ENCODE assay signal across 12 mouse cellular contexts in genomic region chr1:93079602-93080001, GRCm38 (mm10). TPM values are rescaled to one million over a fixed set of nuclear protein-coding genes. Genes with fewer than 3 reads are reported as not detected.
DNase-seq lines count a peak whose midpoint lies in the region; ATAC-seq and TF ChIP-seq lines count a peak whose summit lies in the region.
"Had no signal": no experiment of that assay in that cellular context is flagged by ENCODE, and none has a peak within 500 bp of the region (broad histone marks: within the 10 kb centered on the region; RNA-seq: fewer than 3 reads in every experiment).

No protein-coding gene starts in this region.

- peaks cover 74% of the 10 kb centered on the region for H3K36me3 ChIP-seq in forebrain, postnatal 0 days (ENCODE audit: insufficient read depth)
- no peaks in the 10 kb centered on the region for H3K36me3 ChIP-seq in limb, embryonic 10.5 days
- H3K36me3 ChIP-seq in neural tube, embryonic 15.5 days, result peaks cover 74% of the 10 kb centered on the region
- H3K36me3 ChIP-seq: liver, embryonic 15.5 days had no signal

- TF ChIP-seq CTCF in forebrain, postnatal 0 days (IDR thresholded peaks at IDR 0.05; ENCODE audit: low read depth), result no peak

- H3K4me1 ChIP-seq in forebrain, postnatal 0 days (ENCODE audit: insufficient read depth), result peaks cover 4% of the 10 kb centered on the region; the same call in 1 of the 2 replicates
- H3K4me1 ChIP-seq in limb, embryonic 10.5 days, result peaks cover 28% of the 10 kb centered on the region
- peaks cover 30% of the 10 kb centered on the region for H3K4me1 ChIP-seq in neural tube, embryonic 15.5 days
- H3K4me1 ChIP-seq: liver, embryonic 15.5 days had no signal

- peak; percentile 45 for DNase-seq in right cerebral cortex, adult 18-20 months
- DNase-seq in right cerebral cortex, adult 2 months (ENCODE audit: low spot score in 2 of 2), result no peak
- peak; percentile 54 for DNase-seq in forebrain, postnatal 0 days
- no peak for DNase-seq in limb, embryonic 10.5 days (ENCODE audit: low spot score)
- DNase-seq in adrenal gland, postnatal 4 days (ENCODE audit: low spot score in 2 of 2), result no peak
- no peak for DNase-seq in cerebellum, adult 8-10 months
- DNase-seq: heart, adult 18-20 months; kidney, postnatal 4 days; thymus, postnatal 14 days had no signal

- ATAC-seq in forebrain, postnatal 0 days, result peak; percentile 80
- peak; percentile 42 for ATAC-seq in neural tube, embryonic 15.5 days (ENCODE audit: low FRiP score)
- ATAC-seq in granulocyte monocyte progenitor cell, adult 5-6 weeks (replicated peaks; ENCODE audit: poor library complexity, severe bottlenecking), result no peak

- WGBS in forebrain, postnatal 0 days, result 15% methylated on average over 3 of the region's 3 CpGs
- WGBS in limb, embryonic 10.5 days, result 81% methylated on average over 3 of the region's 3 CpGs
- 31% methylated on average over 3 of the region's 3 CpGs for WGBS in neural tube, embryonic 15.5 days

- H3K27me3 ChIP-seq in forebrain, postnatal 0 days (ENCODE audit: insufficient read depth, low read length), result no peaks in the 10 kb centered on the region
- H3K27me3 ChIP-seq in limb, embryonic 10.5 days (ENCODE audit: low read depth, poor library complexity, severe bottlenecking), result no peaks in the 10 kb centered on the region
- no peaks in the 10 kb centered on the region for H3K27me3 ChIP-seq in neural tube, embryonic 15.5 days (replicated peaks)
- H3K27me3 ChIP-seq: liver, embryonic 15.5 days had no signal

- no peak overlapping the region for H3K4me3 ChIP-seq in forebrain, postnatal 0 days (ENCODE audit: low read depth, low read length)
- H3K4me3 ChIP-seq in limb, embryonic 10.5 days, result no peak overlapping the region
- H3K4me3 ChIP-seq in neural tube, embryonic 15.5 days (replicated peaks), result no peak overlapping the region
- H3K4me3 ChIP-seq: liver, embryonic 15.5 days had no signal

- H3K4me2 ChIP-seq in forebrain, postnatal 0 days (ENCODE audit: low read depth), result no peak overlapping the region
- H3K4me2 ChIP-seq in neural tube, embryonic 15.5 days, result no peak overlapping the region
- H3K4me2 ChIP-seq: liver, embryonic 15.5 days had no signal

- no peak overlapping the region for H3K9ac ChIP-seq in forebrain, postnatal 0 days
- no peak overlapping the region for H3K9ac ChIP-seq in neural tube, embryonic 15.5 days (replicated peaks)
- H3K9ac ChIP-seq: liver, embryonic 15.5 days had no signal

- peak overlapping the region; percentile 45; the same call in 1 of the 2 replicates for H3K27ac ChIP-seq in forebrain, postnatal 0 days (ENCODE audit: low read depth, low read length)
- H3K27ac ChIP-seq in limb, embryonic 10.5 days, result peak overlapping the region; percentile 66; the same call in 1 of the 2 replicates
- peak overlapping the region; percentile 61 for H3K27ac ChIP-seq in neural tube, embryonic 15.5 days (replicated peaks)
- H3K27ac ChIP-seq: liver, embryonic 15.5 days had no signal

- H3K9me3 ChIP-seq in forebrain, postnatal 0 days (ENCODE audit: low read length), result no peaks in the 10 kb centered on the region
- H3K9me3 ChIP-seq in limb, embryonic 10.5 days (replicated peaks), result no peaks in the 10 kb centered on the region
- H3K9me3 ChIP-seq in neural tube, embryonic 15.5 days (replicated peaks), result no peaks in the 10 kb centered on the region
- H3K9me3 ChIP-seq: liver, embryonic 15.5 days had no signal

RNA-seq across cellular contexts. Expression of gene Kif1a, which starts 22.1 kb away (rescaled TPM):
- 409 and 465 TPM in 2 replicates for total RNA-seq in forebrain, postnatal 0 days (2014; rRNA removed)
- polyA plus RNA-seq in forebrain, postnatal 0 days (2015; fragmentation: Nextera tagmentation; extraction: Ambion mirVana), result 381 and 564 TPM in 2 replicates
- 2.2 and 4.9 TPM in 2 replicates for polyA plus RNA-seq in limb, embryonic 10.5 days (2016; fragmentation: Nextera tagmentation; extraction: Ambion mirVana)
- 433 and 485 TPM in 2 replicates for polyA plus RNA-seq in neural tube, embryonic 15.5 days (2015; fragmentation: Nextera tagmentation; extraction: Ambion mirVana)
- total RNA-seq in adrenal gland, postnatal 4 days (2021), result 10 to 100 TPM; 36.0 to 45.0 TPM
- total RNA-seq in granulocyte monocyte progenitor cell, adult 5-6 weeks (2014; fragmentation: Nextera tagmentation), result not detected in 2 replicates
- total RNA-seq in granulocyte monocyte progenitor cell, adult 5-6 weeks (2017), result not detected in 2 replicates

RNA-seq across cellular contexts. Expression of gene Agxt, which starts 55.4 kb away (rescaled TPM):
- not detected in 2 replicates for total RNA-seq in forebrain, postnatal 0 days (2014; rRNA removed)
- polyA plus RNA-seq in forebrain, postnatal 0 days (2015; fragmentation: Nextera tagmentation; extraction: Ambion mirVana), result not detected in 2 replicates
- polyA plus RNA-seq in limb, embryonic 10.5 days (2016; fragmentation: Nextera tagmentation; extraction: Ambion mirVana), result 0.11 TPM in 1 of 2 replicates, not detected in the other
- not detected in 2 replicates for polyA plus RNA-seq in neural tube, embryonic 15.5 days (2015; fragmentation: Nextera tagmentation; extraction: Ambion mirVana)
- total RNA-seq in adrenal gland, postnatal 4 days (2021), result 10 to 100 TPM in 1 of 2 experiments, under 1 TPM in 1; 0.70 to 18.8 TPM
- total RNA-seq in granulocyte monocyte progenitor cell, adult 5-6 weeks (2014; fragmentation: Nextera tagmentation), result not detected in 2 replicates
- not detected in 2 replicates for total RNA-seq in granulocyte monocyte progenitor cell, adult 5-6 weeks (2017)
- total RNA-seq: heart, adult 18-20 months had no signal

Comparison
In these comparisons a context has a peak if more than half of its experiments do, and no peak if none do; other contexts are left out.
1. DNase-seq: peak in right cerebral cortex, adult 18-20 months (single experiment) and forebrain, postnatal 0 days (single experiment); none in right cerebral cortex, adult 2 months (0 of 2), limb, embryonic 10.5 days (single experiment), adrenal gland, postnatal 4 days (0 of 2) and cerebellum, adult 8-10 months (single experiment).
2. RNA of gene Kif1a, which starts 22.1 kb away (total RNA-seq): 409 to 465 TPM in forebrain, postnatal 0 days and 36.0 to 45.0 TPM in adrenal gland, postnatal 4 days; not detected in granulocyte monocyte progenitor cell, adult 5-6 weeks; every median in the first group is over 10 times any median in the second.
3. Peak in every context shown above with its lines, with median percentiles within 50 percentile points of each other: H3K27ac ChIP-seq.